Mouse (Mus musculus) liver, adult 2 months (tissue): ENCODE measurements around the gene Cdc27.

Source experiments
- CTCF ChIP-seq: fragments of 200-500 bp; IDR thresholded peaks from 2 replicates; pipeline ENCODE4 v1.5.1; 2011; ENCODE audit warnings: low read depth, low read length, control low read depth
- POLR2A ChIP-seq: fragments of 200-500 bp; IDR thresholded peaks from 2 replicates; pipeline ENCODE4 v1.6.1; 2011; ENCODE audit warnings: low read length, control low read depth; ENCODE audit not compliant: insufficient read depth; ENCODE audit errors: extremely low read depth

GRCm38 (mm10) chr11:104596365-104596764 lies 45.9 kb upstream of the Cdc27 start:
- TF ChIP-seq CTCF (no peak), POLR2A (no peak)
